Mouse (Mus musculus) ES-Bruce4 (cell line): ENCODE data around the gene Lgr4. TPM values are rescaled to one million over a fixed set of nuclear protein-coding genes. Genes with fewer than 3 reads are reported as not detected.

ENCODE experiments used
- H3K27ac ChIP-seq: 2 replicates; pipeline ENCODE4 v1.5.1; 2012; ENCODE audit warnings: low read length, inconsistent platforms; ENCODE audit not compliant: insufficient read depth
- H3K27me3 ChIP-seq: 2 replicates; pipeline ENCODE4 v1.6.1; 2012; ENCODE audit warnings: mild to moderate bottlenecking, low read length, inconsistent platforms; ENCODE audit not compliant: control insufficient read depth, poor library complexity, insufficient read depth, severe bottlenecking
- H3K36me3 ChIP-seq: 2 replicates; pipeline ENCODE4 v1.6.1; 2012; ENCODE audit warnings: inconsistent platforms, mild to moderate bottlenecking, low read length, moderate library complexity; ENCODE audit not compliant: control insufficient read depth, poor library complexity, insufficient read depth, severe bottlenecking
- H3K4me1 ChIP-seq: one replicate; pipeline ENCODE4 v1.8.1; 2011; ENCODE audit warnings: low read length; ENCODE audit not compliant: control insufficient read depth, insufficient read depth
- H3K4me3 ChIP-seq: 2 replicates; pipeline ENCODE4 v1.5.1; 2011; ENCODE audit warnings: low read depth, mild to moderate bottlenecking, low read length
- H3K9ac ChIP-seq: 2 replicates; pipeline ENCODE4 v1.6.1; 2012; ENCODE audit warnings: low read depth, mild to moderate bottlenecking, inconsistent platforms; ENCODE audit not compliant: poor library complexity, severe bottlenecking
- H3K9me3 ChIP-seq: replicated peaks from 2 replicates; pipeline ENCODE4 v1.6.1; 2012; ENCODE audit warnings: mild to moderate bottlenecking, low read length, inconsistent platforms; ENCODE audit not compliant: control insufficient read depth, poor library complexity, insufficient read depth, severe bottlenecking
- CTCF ChIP-seq: IDR thresholded peaks from one replicate; pipeline ENCODE4 v1.8.1; 2011; ENCODE audit warnings: low read depth, low read length
- EP300 ChIP-seq: IDR thresholded peaks from 2 replicates; pipeline ENCODE4 v1.6.1; 2011; ENCODE audit warnings: low read depth, low read length; ENCODE audit not compliant: insufficient read depth
- POLR2A ChIP-seq: IDR thresholded peaks from one replicate; pipeline ENCODE4 v1.8.1; 2011; ENCODE audit warnings: low read length; ENCODE audit not compliant: insufficient read depth
- polyA plus RNA-seq: library from polyadenylated mRNA; stranded (reverse); fragments of >200 nt; gene quantifications from 2 replicates; pipeline ENCODE4 v1.2.4, GENCODE M21; 2011; ENCODE audit warnings: low read depth; ENCODE audit not compliant: missing spikeins, insufficient read depth, insufficient read length

Gene Lgr4
- polyA plus RNA-seq, 1 experiment, result 64.2 TPM

GRCm38 (mm10) chr2:110012184-110012725 lies 94.8 kb downstream of the Lgr4 start:
- no peaks in the 10 kb centered on the region for H3K9me3 ChIP-seq
- H3K27me3 ChIP-seq, result no peaks in the 10 kb centered on the region
- H3K4me1 ChIP-seq, result no peaks in the 10 kb centered on the region
- no peak overlapping the region for H3K4me3 ChIP-seq
- TF ChIP-seq CTCF, result no peak
- no peak for TF ChIP-seq POLR2A
- TF ChIP-seq EP300, result no peak
- no peak overlapping the region for H3K27ac ChIP-seq
- H3K9ac ChIP-seq, result no peak overlapping the region
- peaks cover 22% of the 10 kb centered on the region for H3K36me3 ChIP-seq

DNA sequence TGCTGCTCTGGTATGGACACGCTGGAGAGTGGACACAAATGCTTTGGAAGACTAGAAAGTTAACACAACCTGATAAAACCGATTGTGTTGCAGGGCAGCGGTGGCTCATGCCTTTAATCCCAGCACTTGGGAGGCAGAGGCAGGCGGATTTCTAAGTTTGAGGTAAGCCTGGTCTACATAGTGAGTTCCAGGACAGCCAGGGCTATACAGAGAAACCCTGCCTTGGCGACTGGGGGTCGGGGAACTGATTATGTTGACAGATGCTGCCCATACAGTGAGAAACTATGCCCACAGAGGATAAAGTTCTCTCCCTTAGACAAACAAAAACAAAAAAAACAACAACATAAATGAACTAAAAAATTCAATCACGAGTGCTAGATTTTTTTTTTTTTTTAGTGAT lies 99.6 kb downstream of the Lgr4 start:
- no peak overlapping the region for H3K9ac ChIP-seq
- H3K27me3 ChIP-seq, result no peaks in the 10 kb centered on the region
- no peak overlapping the region for H3K27ac ChIP-seq
- peaks cover 10% of the 10 kb centered on the region for H3K36me3 ChIP-seq
- no peak for TF ChIP-seq POLR2A
- no peak overlapping the region for H3K4me3 ChIP-seq
- H3K4me1 ChIP-seq, result no peaks in the 10 kb centered on the region
- H3K9me3 ChIP-seq, result no peaks in the 10 kb centered on the region

- Histone ChIP-seq H3K36me3 (peaks cover 10% of the 10 kb centered on the region), H3K4me1 (no peaks in the 10 kb centered on the region), H3K9me3 (no peaks in the 10 kb centered on the region), H3K4me3 (peak within 1 kb of the TSS; percentile 99), H3K27me3 (no peaks in the 10 kb centered on the region), H3K9ac (peak within 1 kb of the TSS; percentile 78), H3K27ac (no peak within 1 kb of the TSS)
- TF ChIP-seq CTCF, result no peak
- no peak for TF ChIP-seq POLR2A
- TF ChIP-seq EP300, result no peak
Observed at GRCm38 (mm10) chr2:110017616-110018505, 100.4 kb downstream of the Lgr4 start, which contains the start of gene Ccdc34. Gene Ccdc34 (plus strand): TSS chr2:110017817.

GRCm38 (mm10) chr2:110019656-110020055 lies 102.2 kb downstream of the Lgr4 start:
- Histone ChIP-seq H3K4me3 (no peak overlapping the region), H3K9me3 (no peaks in the 10 kb centered on the region), H3K9ac (no peak overlapping the region), H3K4me1 (no peaks in the 10 kb centered on the region), H3K27me3 (no peaks in the 10 kb centered on the region), H3K27ac (no peak overlapping the region), H3K36me3 (peaks cover 8% of the 10 kb centered on the region)
- TF ChIP-seq EP300 (no peak), POLR2A (no peak), CTCF (no peak)

- H3K27me3 ChIP-seq, result no peaks in the 10 kb centered on the region
- no peak overlapping the region for H3K27ac ChIP-seq
- H3K36me3 ChIP-seq, result peaks cover 8% of the 10 kb centered on the region
- H3K9me3 ChIP-seq, result no peaks in the 10 kb centered on the region
- H3K9ac ChIP-seq, result no peak overlapping the region
- H3K4me3 ChIP-seq, result no peak overlapping the region
- no peaks in the 10 kb centered on the region for H3K4me1 ChIP-seq
- TF ChIP-seq POLR2A, result no peak
- TF ChIP-seq EP300, result no peak
- no peak for TF ChIP-seq CTCF
Observed at GRCm38 (mm10) chr2:110020430-110020829, 103.0 kb downstream of the Lgr4 start.

DNA sequence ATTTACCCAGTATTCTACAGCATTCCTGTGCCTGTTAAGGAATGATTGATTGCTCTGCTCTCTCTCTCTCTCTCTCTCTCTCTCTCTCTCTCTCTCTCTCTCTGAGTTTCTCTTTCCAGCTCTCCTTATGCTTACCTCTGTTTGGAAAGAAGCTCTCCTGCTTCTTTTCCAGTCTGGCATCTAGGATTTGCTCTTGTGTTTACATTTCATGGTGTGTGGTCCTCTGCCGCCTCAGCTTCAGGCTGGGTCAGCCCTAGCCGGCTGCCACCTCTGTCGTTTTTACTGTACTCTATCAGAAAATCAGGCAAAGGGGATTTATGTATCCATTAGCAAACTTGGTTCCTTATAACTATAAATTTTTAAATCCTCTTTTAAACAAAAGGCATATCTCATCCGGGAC lies 118.8 kb downstream of the Lgr4 start:
- no peak overlapping the region for H3K4me3 ChIP-seq
- no peak for TF ChIP-seq CTCF
- TF ChIP-seq POLR2A, result no peak
- no peak for TF ChIP-seq EP300

More for the DNA sequence above, 118.8 kb downstream of the Lgr4 start:
- H3K4me1 ChIP-seq, result no peaks in the 10 kb centered on the region
- peaks cover 5% of the 10 kb centered on the region for H3K36me3 ChIP-seq
- no peak overlapping the region for H3K27ac ChIP-seq
- no peaks in the 10 kb centered on the region for H3K9me3 ChIP-seq
- no peaks in the 10 kb centered on the region for H3K27me3 ChIP-seq
- H3K9ac ChIP-seq, result no peak overlapping the region
